Mouse (Mus musculus): ENCODE measurements around the gene Tnnc2. TPM values are rescaled to one million over a fixed set of nuclear protein-coding genes. Genes with fewer than 3 reads are reported as not detected.

Tnnc2 gene
- total RNA-seq (2017): 1.6 TPM in 1 of 2 replicates, not detected in the other

DNA sequence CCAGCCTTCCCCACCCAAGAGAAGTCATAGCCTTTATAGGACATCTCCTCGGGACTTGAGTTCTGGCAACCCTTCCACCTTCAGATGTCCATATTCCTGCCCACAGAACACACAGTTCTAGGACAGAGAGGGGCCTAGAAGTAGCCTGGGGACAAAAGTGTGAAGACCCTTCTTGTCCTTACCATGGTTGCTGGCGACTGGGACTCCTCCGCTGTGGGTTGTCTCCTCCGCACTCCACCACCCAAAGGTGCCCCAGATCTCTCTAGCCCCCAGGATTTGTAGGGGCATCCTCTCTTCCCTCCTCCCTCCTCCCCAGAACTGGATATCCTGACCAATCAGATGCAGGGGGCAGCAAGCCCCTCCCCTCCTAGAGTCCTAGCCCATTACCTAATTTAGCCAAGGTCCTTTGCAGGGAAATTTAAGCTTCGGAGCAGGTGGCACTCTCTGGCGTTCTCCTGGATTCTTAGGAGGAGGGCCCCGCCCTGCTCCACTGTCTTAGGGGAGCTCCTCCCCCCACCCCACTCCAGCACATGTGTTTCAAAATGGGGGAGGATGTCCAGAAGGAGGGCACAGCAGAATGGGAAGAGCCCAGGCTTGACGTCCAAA, at the start of gene Tnnc2:
TSS of gene Tnnc2 (minus strand) at position 487 of the 606 bp plus-strand sequence.
- ATAC-seq (replicated peaks in 1 of 2; ENCODE audit: insufficient read depth in 1 of 2, low FRiP score in 2 of 2, low TSS enrichment in 1 of 2, low read depth in 1 of 2, poor library complexity in 2 of 2, severe bottlenecking in 2 of 2): no peak

DNA sequence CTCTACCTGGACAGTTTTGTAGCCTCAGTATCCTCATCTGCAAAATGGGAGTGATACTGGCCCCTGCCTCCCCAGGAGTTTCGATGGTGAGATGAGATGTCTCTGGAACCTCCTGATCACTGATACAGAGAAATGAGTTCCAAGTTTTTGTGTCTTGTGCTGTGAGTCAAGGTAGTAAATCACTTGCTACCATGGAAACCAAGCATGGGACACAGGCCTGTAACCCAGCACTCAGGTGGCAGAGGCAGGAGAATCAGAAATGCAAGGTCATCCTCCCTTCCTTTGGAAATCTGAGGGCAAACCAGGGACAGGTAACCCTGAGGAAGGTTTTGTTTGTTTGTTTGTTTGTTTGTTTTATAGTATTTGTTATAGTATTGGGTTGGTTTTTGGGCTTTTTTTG, 49.3 kb upstream of the Tnnc2 start:
- ATAC-seq (replicated peaks in 1 of 2; ENCODE audit: insufficient read depth in 1 of 2, low FRiP score in 2 of 2, low TSS enrichment in 1 of 2, low read depth in 1 of 2, poor library complexity in 2 of 2, severe bottlenecking in 2 of 2): no peak

DNA sequence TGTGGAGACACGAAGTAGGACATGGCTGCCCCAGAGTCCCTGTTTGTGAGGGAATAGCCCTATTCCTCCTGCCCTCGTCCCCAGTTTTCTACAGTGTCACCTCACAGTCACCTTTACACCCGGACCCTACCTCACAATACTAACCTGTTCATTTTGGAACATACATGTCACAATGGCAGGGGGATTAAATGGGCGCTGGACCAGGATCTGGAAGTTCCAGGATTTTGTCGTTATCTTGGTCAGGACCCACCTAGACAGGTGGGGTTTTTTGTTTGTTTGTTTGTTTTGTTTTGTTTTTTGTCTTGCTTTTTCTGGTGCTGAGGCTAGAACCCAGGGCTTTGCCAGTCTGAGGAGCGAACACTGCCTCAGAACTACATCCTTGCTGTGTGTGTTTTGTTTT, 48.7 kb upstream of the Tnnc2 start, which contains the start of gene Spata25:
TSS of gene Spata25 (minus strand) at position 101 of the 400 bp plus-strand sequence.
- no peak for ATAC-seq (replicated peaks in 1 of 2; ENCODE audit: insufficient read depth in 1 of 2, low FRiP score in 2 of 2, low TSS enrichment in 1 of 2, low read depth in 1 of 2, poor library complexity in 2 of 2, severe bottlenecking in 2 of 2)

DNA sequence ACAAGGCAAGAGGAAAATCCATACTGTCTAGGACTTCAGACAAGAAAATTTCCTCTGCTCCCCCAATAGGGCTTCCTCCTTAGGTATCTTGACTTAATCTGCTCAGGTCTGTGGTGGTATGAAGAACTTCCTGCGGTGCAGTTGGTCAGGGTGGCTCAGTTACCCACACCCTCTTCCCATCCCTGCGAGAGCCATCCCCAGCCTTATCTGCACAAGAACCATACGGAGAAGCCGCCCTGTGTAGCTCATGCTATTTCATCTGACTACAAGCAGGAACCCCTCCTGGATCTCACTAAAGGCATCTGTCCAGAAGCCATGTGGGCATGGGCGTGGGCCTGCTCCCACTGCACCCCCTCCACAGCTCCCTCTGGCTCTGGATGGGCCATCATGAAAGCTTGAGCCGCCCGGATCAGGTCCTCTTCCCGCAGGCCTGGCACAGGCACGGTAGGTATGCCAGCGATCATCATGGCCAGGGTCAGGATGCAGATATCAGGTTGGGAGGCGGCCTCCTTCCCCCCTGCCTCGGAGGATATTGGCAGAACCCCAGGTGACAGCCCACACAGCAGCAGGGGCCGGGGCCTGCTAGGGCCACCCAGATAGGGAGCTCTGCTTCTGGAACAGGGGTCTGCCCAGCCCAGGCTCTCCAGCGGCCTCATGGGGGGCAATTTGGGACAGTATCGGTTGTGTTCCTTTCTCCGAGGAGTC, 47.5 kb upstream of the Tnnc2 start:
- no peak for ATAC-seq (replicated peaks in 1 of 2; ENCODE audit: insufficient read depth in 1 of 2, low FRiP score in 2 of 2, low TSS enrichment in 1 of 2, low read depth in 1 of 2, poor library complexity in 2 of 2, severe bottlenecking in 2 of 2)

DNA sequence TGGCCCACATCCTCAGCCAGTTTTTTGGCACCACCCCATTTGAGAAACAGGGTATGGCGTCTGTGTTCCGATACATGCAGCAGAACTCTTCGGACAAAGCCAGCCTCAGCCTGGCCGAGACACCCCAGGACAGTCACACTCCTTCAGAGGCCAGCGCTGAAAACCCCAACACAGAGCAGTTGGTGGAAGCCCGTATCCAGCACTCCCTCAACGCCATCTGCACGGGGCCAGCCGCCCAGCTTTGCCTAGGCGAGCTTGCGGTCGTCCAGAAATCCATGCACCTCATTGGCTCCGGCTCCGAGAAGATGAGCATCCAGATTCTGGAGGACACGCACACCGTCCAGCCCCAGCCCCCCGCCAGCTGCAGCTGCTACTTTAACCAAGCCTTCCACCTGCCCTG, 45.8 kb upstream of the Tnnc2 start:
- ATAC-seq (replicated peaks in 1 of 2; ENCODE audit: insufficient read depth in 1 of 2, low FRiP score in 2 of 2, low TSS enrichment in 1 of 2, low read depth in 1 of 2, poor library complexity in 2 of 2, severe bottlenecking in 2 of 2): no peak

DNA sequence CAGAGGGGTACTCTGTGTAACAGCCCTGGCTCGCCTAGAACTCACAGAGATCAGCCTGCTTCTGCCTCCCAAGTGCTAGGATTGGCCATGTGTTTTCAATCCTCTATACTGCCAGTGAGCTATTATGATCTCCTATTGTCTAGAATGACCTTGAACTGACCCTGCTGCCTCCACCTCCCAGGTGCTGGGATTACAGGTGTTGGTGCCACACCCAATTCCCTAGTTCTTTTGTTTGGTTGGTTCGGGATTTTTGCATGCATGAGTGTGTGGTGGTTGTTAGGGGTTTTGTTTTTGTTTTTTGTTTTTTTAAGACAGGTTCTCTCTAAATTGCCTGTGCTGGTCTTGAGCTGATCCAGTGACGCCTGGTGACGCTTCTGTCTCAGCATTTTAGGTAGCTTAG, 44.2 kb upstream of the Tnnc2 start:
- ATAC-seq (replicated peaks in 1 of 2; ENCODE audit: insufficient read depth in 1 of 2, low FRiP score in 2 of 2, low TSS enrichment in 1 of 2, low read depth in 1 of 2, poor library complexity in 2 of 2, severe bottlenecking in 2 of 2): no peak

DNA sequence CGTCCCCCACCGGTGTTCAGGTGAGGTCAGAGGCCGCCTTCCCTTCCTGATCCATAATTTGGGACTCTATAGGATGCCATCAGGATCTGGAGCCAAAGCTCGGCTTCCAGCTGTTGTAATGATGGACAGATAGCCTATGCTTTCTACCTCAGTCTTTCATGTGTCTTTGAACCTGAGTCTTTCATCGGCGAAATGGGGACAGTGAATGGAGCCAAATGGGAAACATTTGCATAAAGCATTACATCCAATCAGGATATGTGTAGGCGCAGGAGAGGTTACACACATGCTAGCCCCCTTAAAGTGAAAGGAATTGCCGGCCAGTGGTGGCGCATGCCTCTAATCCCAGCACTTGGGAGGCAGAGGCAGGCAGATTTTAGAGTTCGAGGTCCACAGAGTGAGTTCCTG, 43.4 kb upstream of the Tnnc2 start:
- ATAC-seq (replicated peaks in 1 of 2; ENCODE audit: insufficient read depth in 1 of 2, low FRiP score in 2 of 2, low TSS enrichment in 1 of 2, low read depth in 1 of 2, poor library complexity in 2 of 2, severe bottlenecking in 2 of 2): peak; percentile 14 to 33; a peak in 1 of 4 replicates

DNA sequence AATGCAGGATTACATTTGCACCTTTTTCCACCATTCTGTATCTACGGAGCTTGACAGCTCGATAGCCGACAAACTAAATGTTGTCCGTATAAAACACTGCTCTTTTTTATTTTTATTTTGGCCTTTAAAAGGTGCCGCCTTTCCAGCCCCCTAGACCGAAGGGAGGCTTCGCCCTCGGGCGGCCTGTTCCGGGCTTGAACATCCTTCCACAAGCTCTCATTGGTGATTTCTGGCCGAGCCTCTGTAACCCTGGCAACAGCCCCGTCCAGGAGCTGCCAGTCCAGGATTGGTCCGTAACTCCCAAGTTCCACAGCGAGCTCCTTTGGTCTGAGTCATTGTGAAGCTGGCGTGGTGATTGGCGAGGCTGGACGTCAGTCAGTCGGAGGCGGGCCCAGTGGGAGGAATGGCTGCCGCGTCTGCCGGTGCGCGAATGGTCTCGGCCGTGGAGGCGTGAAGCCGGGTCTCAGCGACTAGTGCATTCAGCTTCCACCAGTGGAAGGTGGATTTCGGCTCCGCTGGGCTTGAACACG, 42.9 kb upstream of the Tnnc2 start, which contains the start of gene Zswim1:
TSS of gene Zswim1 (plus strand) at position 51 of the 530 bp plus-strand sequence.
- ATAC-seq (replicated peaks in 1 of 2; ENCODE audit: insufficient read depth in 1 of 2, low FRiP score in 2 of 2, low TSS enrichment in 1 of 2, low read depth in 1 of 2, poor library complexity in 2 of 2, severe bottlenecking in 2 of 2): peak; percentile 99

DNA sequence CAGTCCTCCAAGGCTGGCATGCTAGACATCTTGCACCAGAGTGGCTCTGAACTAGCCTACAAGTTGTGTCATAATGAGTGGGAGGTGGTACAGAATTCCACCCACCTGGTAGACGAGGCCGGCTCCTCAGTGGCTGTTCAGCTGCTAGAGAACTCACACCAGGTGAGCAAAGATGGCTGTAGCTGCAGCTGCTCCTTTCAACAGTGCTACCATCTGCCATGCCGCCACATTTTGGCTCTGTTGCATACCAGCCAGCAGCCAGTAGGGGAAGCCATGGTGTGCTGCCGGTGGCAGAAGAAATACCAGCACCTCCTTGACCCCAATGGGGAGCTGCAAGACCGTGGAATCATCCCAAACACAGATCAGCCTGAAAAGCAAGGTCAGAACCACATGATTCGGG, 41.3 kb upstream of the Tnnc2 start:
- no peak for ATAC-seq (replicated peaks in 1 of 2; ENCODE audit: insufficient read depth in 1 of 2, low FRiP score in 2 of 2, low TSS enrichment in 1 of 2, low read depth in 1 of 2, poor library complexity in 2 of 2, severe bottlenecking in 2 of 2)

DNA sequence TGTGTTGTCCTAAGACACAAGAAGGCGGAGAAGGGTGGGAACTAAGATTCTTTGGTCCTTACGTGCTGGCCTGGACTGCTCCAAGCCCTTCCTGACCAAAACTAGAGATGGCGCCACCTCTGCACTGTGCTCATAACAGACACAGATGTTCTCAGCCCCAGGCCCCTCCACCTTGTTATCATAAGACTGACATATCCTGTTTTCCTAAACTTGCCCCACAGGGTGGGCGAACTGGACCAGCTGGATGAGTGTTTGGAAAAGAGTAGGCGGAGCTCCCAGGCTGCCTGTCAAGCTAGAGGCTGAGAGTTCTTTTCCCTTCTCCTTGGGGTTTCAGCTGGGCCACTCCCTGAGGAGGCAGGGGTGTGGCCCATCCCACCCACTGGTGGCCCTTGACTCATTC, 37.9 kb upstream of the Tnnc2 start:
- ATAC-seq (replicated peaks in 1 of 2; ENCODE audit: insufficient read depth in 1 of 2, low FRiP score in 2 of 2, low TSS enrichment in 1 of 2, low read depth in 1 of 2, poor library complexity in 2 of 2, severe bottlenecking in 2 of 2): no peak

DNA sequence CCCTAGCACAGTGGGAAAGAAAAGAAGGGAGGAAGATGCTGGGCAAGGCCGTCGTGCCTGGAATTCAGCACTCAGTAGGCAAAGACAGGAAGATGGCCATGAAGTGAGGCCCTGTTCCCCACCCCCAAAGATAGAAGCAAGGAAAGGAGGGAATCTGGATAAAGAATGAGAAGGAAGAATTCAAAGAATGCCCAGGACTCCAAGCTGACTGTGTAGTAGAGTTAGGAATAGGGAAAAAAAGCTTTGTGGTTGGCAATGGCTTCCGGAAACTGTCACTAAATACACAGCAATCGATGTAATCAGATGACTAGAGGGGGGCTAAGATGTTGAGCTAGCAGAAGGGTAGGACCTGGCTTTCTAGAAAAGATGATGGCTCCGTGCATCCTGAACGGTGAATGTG, 37.4 kb upstream of the Tnnc2 start:
- ATAC-seq (replicated peaks in 1 of 2; ENCODE audit: insufficient read depth in 1 of 2, low FRiP score in 2 of 2, low TSS enrichment in 1 of 2, low read depth in 1 of 2, poor library complexity in 2 of 2, severe bottlenecking in 2 of 2): no peak

DNA sequence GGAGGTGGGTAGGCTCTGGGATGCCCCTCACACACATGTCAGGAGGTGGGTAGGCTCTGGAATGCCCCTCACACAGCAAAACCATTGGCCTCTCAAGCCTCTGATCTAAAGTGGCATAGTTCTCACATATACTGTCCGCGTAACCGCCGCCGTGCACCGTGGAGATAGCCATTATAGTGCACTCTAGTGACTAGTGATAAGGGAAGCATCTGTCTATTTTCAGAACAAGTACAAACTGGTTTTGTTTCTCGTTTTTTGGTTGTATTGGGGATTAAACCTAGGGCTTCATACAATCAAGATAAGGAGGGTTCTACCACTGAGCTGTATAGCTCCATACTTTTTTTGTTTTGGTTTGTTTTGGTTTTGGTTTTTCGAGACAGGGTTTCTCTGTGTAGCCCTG, 36.1 kb upstream of the Tnnc2 start:
- ATAC-seq (replicated peaks in 1 of 2; ENCODE audit: insufficient read depth in 1 of 2, low FRiP score in 2 of 2, low TSS enrichment in 1 of 2, low read depth in 1 of 2, poor library complexity in 2 of 2, severe bottlenecking in 2 of 2): no peak

DNA sequence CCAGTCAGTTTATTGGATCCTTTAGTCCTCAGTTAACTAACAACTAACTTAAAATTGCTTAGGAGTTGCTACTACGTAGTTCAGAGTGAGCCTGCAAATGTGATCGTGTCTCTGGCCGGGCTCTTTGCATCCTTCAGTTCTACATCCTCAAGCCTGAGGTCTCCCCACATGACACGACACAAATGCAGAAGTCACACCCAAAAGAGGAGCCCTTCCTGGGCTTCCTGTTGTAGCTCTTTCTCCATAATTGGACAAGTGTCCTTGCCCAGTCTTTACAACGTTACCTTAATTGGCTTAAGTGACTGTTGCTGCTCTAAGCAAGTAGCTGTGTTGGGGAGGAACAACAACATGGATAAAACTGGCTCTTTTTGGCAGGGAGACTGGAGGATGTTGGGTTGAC, 35.6 kb upstream of the Tnnc2 start:
- ATAC-seq (replicated peaks in 1 of 2; ENCODE audit: insufficient read depth in 1 of 2, low FRiP score in 2 of 2, low TSS enrichment in 1 of 2, low read depth in 1 of 2, poor library complexity in 2 of 2, severe bottlenecking in 2 of 2): peak in 1 of 2 experiments; percentile 42; a peak in 1 of 4 replicates

DNA sequence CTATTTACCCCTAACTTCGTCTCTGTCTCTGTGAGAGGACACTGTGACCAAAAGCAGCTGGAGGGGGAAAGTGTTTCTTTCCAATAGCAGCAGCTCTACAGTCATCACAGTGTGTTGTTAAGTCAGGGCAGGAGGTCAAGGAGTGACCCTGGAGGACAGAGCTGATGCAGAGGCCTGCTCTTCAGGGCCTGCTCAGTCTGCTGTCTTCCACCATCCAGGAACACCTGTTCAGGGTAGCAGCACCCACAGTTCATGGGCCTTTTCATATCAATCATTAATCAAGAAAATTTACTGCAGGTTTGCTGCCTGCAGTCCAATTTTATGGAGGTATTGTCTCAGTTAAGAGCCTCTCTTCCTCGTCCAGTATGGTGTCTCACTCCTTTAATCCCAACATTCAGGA, 33.8 kb upstream of the Tnnc2 start:
- ATAC-seq (replicated peaks in 1 of 2; ENCODE audit: insufficient read depth in 1 of 2, low FRiP score in 2 of 2, low TSS enrichment in 1 of 2, low read depth in 1 of 2, poor library complexity in 2 of 2, severe bottlenecking in 2 of 2): no peak

DNA sequence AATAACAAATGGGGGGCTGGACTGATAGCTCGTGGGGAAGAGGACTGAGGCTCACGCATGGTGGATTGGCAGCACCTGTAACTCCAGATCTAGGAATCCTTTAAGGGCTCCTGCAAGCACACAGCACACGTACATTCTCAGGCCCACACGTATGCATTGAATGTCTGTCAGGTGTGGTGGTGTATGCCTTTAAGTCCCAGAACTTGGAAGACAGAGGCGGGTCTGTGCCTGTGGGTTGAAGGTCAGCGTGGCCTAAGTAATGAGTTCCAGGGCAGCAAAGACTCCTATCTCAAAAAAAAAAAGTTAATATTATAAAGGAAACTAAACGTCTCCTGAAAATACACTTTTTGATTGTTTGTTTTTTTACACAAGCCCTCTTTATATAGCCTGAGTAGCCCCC, 26.8 kb upstream of the Tnnc2 start:
- no peak for ATAC-seq (replicated peaks in 1 of 2; ENCODE audit: insufficient read depth in 1 of 2, low FRiP score in 2 of 2, low TSS enrichment in 1 of 2, low read depth in 1 of 2, poor library complexity in 2 of 2, severe bottlenecking in 2 of 2)

DNA sequence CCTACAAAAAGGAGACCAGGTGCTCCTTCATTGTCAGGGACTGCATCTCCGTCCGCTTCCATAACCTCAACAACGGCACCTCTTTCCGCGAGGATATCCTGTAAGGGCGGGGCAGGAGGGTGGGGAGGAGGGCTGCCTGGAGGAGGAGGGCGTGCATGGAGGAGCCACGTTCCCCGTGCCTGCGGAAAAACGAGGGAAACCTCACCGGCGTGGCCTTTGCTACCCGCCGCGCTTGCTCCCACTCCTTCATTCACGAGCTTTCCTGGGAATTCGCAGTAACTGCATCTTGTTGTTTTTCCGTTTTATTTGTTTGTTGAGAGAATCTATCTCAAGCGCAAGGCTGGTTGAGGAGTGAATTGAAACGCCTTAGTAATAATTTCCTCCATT, 25.6 kb upstream of the Tnnc2 start:
- peak; percentile 35 to 39; a peak in 3 of 4 replicates for ATAC-seq (replicated peaks in 1 of 2; ENCODE audit: insufficient read depth in 1 of 2, low FRiP score in 2 of 2, low TSS enrichment in 1 of 2, low read depth in 1 of 2, poor library complexity in 2 of 2, severe bottlenecking in 2 of 2)

DNA sequence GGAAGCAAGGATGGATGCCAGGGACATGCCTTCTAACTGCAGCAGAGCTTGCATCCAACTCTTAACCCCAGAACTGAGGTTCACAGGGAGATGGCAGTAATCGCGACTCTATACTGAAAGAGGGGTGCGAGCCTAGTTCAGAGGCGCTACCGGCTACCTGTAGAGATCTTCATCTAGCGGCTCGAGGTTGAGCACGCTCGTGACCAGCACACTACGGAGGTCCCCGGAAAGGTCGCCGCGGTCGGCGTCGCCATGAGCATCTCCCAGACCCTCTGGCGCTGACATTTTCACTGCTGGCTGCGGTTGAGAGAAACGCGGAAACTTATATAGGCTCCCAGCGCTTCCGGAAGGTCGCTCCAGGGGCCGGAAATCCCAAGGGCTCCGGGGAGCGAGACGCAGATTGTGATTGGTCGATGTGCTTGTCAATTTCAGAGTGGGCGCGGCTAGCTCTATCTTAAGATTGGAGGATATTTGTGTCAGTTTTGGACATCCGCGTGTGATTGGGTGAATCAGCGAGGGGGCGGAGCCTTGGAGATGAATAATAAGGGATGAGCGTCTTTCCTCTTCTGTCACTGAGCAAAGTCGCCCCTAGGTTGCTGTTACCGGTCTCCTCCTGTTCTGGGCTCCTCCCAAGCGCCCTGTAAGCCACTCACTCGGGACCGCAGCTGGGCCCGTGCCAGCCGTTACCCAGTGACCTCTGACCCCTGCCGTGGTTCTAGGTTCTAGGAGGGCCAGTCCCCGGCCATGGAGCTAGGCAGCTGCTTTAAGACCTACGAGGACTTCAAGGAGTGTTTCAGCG, 25.0 kb upstream of the Tnnc2 start, which contains the start of the genes Acot8 and Zswim3:
TSS of gene Acot8 (minus strand) at position 350 of the 799 bp plus-strand sequence.
TSS of gene Zswim3 (plus strand) at position 566 of the 799 bp plus-strand sequence.
- peak; percentile 98 for ATAC-seq (replicated peaks in 1 of 2; ENCODE audit: insufficient read depth in 1 of 2, low FRiP score in 2 of 2, low TSS enrichment in 1 of 2, low read depth in 1 of 2, poor library complexity in 2 of 2, severe bottlenecking in 2 of 2)

DNA sequence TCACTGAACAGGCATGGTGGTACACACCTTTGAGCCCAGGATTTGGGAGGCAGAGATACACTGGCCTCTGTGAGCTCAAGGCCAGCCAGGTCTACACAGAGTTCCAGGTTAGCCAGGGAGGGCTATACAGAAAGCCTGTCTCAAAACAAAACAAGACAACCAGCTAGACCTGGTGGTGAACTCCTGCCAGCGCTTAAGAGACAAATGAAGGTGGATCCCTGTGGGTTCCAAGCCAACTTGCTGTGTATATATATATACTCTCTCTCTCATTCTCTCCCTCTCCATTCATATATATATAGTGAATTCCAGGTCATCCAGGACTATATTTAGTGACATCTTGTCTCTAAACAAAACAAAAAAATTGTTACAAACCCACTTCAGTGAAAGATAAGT, 24.1 kb upstream of the Tnnc2 start:
- ATAC-seq (replicated peaks in 1 of 2; ENCODE audit: insufficient read depth in 1 of 2, low FRiP score in 2 of 2, low TSS enrichment in 1 of 2, low read depth in 1 of 2, poor library complexity in 2 of 2, severe bottlenecking in 2 of 2): no peak

Data from hematopoietic stem cell, adult 5-6 weeks (primary cell).